Mouse (Mus musculus): ENCODE data around the gene Ostm1.

DNA sequence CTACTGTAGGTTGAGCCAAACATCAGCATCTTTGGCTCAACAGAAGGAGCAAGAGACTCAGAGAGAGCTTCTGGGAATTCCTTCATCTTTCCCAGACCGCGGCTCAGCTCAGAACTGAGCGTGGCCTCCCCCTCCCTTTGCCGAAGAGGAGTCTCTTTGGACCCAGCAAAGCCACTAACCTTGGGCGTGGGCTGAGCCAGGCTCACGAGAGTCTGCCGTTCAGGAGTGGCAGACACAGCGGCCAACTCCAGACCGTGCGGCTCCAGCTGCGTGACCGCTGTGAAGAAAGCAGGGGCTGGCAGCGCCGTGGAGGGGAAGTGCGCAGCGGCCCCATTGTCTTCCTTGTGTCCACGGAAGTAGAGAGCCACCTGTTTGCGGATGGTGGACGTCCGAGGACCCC is 11.1 kb upstream of the Ostm1 start:
- TF ChIP-seq CTCF (IDR thresholded peaks at IDR 0.05; ENCODE audit: insufficient read depth, low read depth, low read length) (no peak), POLR2A (IDR thresholded peaks at IDR 0.05; ENCODE audit: insufficient read depth, low read depth, low read length) (no peak)
